Mouse (Mus musculus): ENCODE measurements around the gene Copz2. TPM values are rescaled to one million over a fixed set of nuclear protein-coding genes. Genes with fewer than 3 reads are reported as not detected.

The Copz2 gene
- polyA plus RNA-seq, 1 experiment = 0.20 TPM

DNA sequence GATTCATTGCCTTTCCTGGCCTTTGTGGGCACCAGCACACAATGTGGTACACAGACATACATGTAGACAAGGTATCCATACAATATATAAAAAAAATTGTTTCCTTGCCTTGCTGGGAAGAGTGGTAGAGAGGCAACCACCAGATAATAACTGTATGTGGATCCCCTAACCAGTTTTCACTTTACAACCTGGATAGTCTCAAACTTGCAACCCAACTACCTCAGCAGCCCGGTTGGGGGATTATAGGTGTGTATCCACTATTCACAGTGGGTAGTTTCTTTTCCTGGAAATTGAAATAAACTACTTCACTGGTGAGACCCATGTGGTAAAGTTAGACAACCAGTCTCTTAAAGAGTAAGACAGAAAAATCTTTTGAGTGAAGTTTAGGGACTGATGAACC, 33.2 kb upstream of the Copz2 start:
- no peaks in the 10 kb centered on the region for H3K27me3 ChIP-seq (ENCODE audit: control insufficient read depth)
- H3K9me3 ChIP-seq (ENCODE audit: control insufficient read depth, low read length) = no peaks in the 10 kb centered on the region
- peaks cover 92% of the 10 kb centered on the region for H3K36me3 ChIP-seq (ENCODE audit: control insufficient read depth)
- TF ChIP-seq TAL1 (IDR thresholded peaks at IDR 0.05; ENCODE audit: low read length) (no peak), GATA1 (IDR thresholded peaks at IDR 0.05; ENCODE audit: low read length) (no peak)
- H3K4me1 ChIP-seq (ENCODE audit: control insufficient read depth) = no peaks in the 10 kb centered on the region
- H3K4me3 ChIP-seq (replicated peaks) = no peak overlapping the region

DNA sequence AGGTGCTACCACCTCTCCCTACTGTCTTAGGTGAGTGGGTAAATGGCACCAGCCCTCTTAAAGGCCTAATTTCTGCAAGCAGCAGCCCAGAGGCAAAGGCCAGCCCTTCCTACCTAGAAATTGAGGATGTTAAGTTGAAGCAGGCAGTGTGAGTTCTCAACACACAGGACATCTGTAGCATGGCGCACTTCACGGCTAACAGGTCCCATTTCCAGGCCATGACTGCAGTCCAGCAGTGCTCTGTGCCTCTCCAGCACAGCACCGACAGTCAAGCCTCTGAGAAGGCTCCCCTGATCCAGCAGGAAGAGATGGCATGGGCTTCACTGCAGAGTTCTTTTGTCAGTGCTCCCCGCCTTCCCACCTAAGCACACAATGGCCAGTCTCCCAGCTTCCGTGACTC, 32.7 kb upstream of the Copz2 start:
- TF ChIP-seq GATA1 (IDR thresholded peaks at IDR 0.05; ENCODE audit: low read length) (no peak), TAL1 (IDR thresholded peaks at IDR 0.05; ENCODE audit: low read length) (no peak)
- Histone ChIP-seq H3K4me3 (replicated peaks) (no peak overlapping the region), H3K36me3 (ENCODE audit: control insufficient read depth) (peaks cover 92% of the 10 kb centered on the region), H3K9me3 (ENCODE audit: control insufficient read depth, low read length) (no peaks in the 10 kb centered on the region), H3K27me3 (ENCODE audit: control insufficient read depth) (no peaks in the 10 kb centered on the region), H3K4me1 (ENCODE audit: control insufficient read depth) (no peaks in the 10 kb centered on the region)

DNA sequence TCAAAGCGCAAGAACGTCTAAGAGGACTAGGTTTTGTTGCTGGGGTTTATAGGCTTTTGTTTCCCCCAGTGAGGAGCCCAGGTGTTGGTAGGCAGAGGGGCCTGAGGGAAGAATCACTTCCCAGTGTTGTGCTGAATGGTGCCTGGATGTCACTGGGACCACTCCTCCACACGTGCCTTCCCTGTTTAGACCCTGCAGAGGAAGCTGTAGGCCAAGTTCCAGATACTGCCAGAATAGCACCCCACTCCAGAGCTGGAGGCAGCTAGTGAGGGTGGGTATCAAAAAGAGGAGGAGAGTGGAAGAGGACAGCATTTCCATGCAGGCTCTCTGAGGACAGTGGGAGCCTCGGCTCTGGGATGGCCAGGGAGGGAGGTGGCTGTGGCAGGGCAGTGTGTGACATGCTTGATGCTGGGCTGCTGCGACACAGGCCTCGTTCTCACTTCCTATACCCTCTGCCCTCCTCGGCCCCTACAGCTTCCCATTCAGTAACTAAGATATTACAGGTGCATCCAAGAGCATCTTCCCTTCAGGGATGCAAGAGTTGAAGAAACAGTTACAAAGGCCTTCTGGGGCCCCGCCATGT, 31.5 kb upstream of the Copz2 start:
- H3K4me3 ChIP-seq (replicated peaks) = no peak overlapping the region
- peaks cover 95% of the 10 kb centered on the region for H3K36me3 ChIP-seq (ENCODE audit: control insufficient read depth)
- H3K4me1 ChIP-seq (ENCODE audit: control insufficient read depth) = peaks cover 8% of the 10 kb centered on the region
- H3K27me3 ChIP-seq (ENCODE audit: control insufficient read depth) = no peaks in the 10 kb centered on the region
- no peak for TF ChIP-seq GATA1 (IDR thresholded peaks at IDR 0.05; ENCODE audit: low read length)
- TF ChIP-seq TAL1 (IDR thresholded peaks at IDR 0.05; ENCODE audit: low read length) = no peak
- no peaks in the 10 kb centered on the region for H3K9me3 ChIP-seq (ENCODE audit: control insufficient read depth, low read length)

DNA sequence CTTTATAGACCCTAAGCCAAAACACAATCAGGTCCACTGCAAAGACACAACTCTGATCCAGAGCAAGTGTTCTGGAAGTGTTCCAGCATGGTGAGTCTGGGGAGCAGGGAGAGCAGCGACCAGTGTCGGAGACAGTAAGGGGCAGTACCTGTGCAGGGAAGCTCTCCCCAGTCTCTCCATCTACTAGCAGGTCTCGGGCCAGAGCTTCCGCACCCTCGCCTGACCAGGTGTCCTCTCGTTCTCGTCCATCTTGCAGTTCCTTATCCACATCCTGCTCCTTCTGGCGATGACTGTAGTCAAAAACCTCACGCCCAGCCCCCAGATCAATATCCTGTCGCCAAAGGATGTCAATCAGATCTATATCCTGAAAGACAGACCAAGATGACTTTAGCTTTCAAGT, 27.7 kb upstream of the Copz2 start:
- TF ChIP-seq GATA1 (IDR thresholded peaks at IDR 0.05; ENCODE audit: low read length) (no peak), TAL1 (IDR thresholded peaks at IDR 0.05; ENCODE audit: low read length) (no peak)
- no peaks in the 10 kb centered on the region for H3K27me3 ChIP-seq (ENCODE audit: control insufficient read depth)
- peaks cover 45% of the 10 kb centered on the region for H3K4me1 ChIP-seq (ENCODE audit: control insufficient read depth)
- no peaks in the 10 kb centered on the region for H3K9me3 ChIP-seq (ENCODE audit: control insufficient read depth, low read length)
- H3K4me3 ChIP-seq (replicated peaks) = no peak overlapping the region
- peaks cover 91% of the 10 kb centered on the region for H3K36me3 ChIP-seq (ENCODE audit: control insufficient read depth)

DNA sequence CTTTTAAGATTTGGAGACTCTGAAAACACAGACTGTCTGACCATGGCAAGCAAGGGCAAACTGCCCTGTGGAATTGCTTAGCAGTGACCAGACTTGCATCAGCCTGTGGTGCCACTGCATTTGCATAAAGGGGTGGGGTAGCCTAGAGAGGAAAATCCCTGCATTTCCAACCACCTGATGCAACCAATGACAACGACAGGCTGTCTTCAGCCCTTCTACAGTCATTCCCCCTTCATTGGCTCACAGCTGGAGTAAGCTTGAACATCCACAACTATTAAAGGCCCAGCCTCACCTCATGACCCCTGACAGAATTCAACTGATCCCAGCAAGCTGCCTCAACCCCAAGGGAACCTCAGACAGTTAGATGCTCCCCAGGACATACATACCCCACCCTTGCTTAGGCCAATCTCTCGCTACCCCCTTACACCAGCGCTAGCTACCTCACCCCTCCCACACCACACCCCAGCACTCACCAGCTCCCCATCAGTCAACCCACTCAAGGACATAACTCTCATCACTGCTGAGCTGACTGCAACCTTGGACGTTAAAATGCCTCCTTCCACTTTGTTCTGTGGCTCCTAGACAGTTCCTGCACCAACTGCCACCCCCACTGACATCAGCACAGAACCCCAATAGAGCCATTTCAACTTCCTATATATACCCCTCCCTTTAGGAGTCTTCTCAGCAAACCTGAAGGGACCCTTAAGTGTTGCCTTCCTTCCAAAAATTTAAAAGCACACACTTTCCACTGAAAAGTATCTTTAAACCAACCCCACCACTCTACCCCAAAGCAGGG, 26.8 kb upstream of the Copz2 start:
- Histone ChIP-seq H3K27me3 (ENCODE audit: control insufficient read depth) (no peaks in the 10 kb centered on the region), H3K4me1 (ENCODE audit: control insufficient read depth) (peaks cover 54% of the 10 kb centered on the region), H3K36me3 (ENCODE audit: control insufficient read depth) (peaks cover 91% of the 10 kb centered on the region), H3K9me3 (ENCODE audit: control insufficient read depth, low read length) (no peaks in the 10 kb centered on the region), H3K4me3 (replicated peaks) (peak overlapping the region; percentile 59)
- TF ChIP-seq TAL1 (IDR thresholded peaks at IDR 0.05; ENCODE audit: low read length) (no peak), GATA1 (IDR thresholded peaks at IDR 0.05; ENCODE audit: low read length) (no peak)

DNA sequence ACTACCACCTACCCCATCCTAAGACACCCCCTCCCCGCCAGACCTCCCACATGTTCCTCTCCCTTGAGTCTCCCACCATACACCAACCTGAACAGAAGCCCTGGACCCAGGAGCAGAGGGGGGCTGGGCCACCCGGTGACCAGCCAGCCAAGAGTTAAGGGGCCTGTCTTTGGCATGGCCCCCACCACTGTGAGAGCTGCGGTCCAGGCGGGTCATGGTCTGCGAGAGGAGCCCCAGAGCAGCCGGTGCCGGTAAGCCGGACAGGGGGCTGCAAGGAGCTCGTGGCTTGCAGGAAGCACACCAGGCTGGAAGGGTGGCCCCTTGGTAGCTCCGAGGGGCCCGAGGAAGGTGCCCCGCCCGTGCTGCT, 26.2 kb upstream of the Copz2 start:
- peaks cover 60% of the 10 kb centered on the region for H3K4me1 ChIP-seq (ENCODE audit: control insufficient read depth)
- TF ChIP-seq TAL1 (IDR thresholded peaks at IDR 0.05; ENCODE audit: low read length) (no peak), GATA1 (IDR thresholded peaks at IDR 0.05; ENCODE audit: low read length) (no peak)
- peaks cover 90% of the 10 kb centered on the region for H3K36me3 ChIP-seq (ENCODE audit: control insufficient read depth)
- H3K4me3 ChIP-seq (replicated peaks) = peak overlapping the region; percentile 59
- no peaks in the 10 kb centered on the region for H3K9me3 ChIP-seq (ENCODE audit: control insufficient read depth, low read length)
- no peaks in the 10 kb centered on the region for H3K27me3 ChIP-seq (ENCODE audit: control insufficient read depth)

DNA sequence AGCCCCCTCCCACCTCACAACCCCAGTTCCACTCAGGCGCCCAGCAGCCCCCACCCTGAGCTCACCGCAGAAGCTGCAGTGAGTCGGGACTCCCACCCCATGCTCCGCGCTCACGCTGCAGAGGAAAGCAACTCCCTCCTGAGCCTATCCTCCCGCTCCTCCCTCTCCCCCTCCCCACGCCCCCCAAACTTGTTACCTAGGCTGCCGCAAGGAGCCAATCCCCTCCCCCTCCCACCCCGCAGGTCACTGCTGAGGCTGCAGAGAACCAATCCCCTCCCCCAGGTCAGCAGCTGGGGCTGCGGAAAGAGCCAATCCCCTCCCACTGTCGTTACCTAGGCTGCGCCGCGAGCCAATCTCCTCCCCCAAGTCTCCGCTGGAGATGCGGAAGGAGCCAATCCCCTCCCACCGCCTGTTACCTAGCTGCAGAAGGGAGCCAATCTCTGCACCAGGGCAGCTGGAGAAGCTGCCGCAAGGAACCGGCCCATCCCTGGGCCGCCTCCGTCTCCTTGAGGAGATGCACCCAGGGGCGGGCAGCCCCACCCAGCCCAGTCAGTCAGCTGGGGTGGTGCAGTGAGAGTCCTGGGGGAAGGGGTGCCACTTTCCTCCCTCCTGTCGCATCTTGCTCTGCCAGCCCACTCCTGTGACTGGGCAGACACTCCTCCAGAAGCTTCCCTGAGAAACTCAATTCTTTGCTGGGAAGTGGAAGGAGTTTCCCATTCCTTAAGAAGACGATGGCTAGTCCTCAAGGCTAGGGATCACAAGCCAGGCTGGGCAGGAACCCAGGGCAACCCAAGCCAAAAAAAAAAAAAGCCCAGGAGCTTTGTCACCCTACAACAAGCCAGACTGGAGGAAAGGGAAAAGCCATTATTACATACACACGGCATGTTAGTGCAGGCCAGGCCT, 25.5 kb upstream of the Copz2 start:
- H3K36me3 ChIP-seq (ENCODE audit: control insufficient read depth) = peaks cover 83% of the 10 kb centered on the region
- TF ChIP-seq TAL1 (IDR thresholded peaks at IDR 0.05; ENCODE audit: low read length) = no peak
- TF ChIP-seq GATA1 (IDR thresholded peaks at IDR 0.05; ENCODE audit: low read length) = no peak
- H3K27me3 ChIP-seq (ENCODE audit: control insufficient read depth) = no peaks in the 10 kb centered on the region
- peak overlapping the region; percentile 59 for H3K4me3 ChIP-seq (replicated peaks)
- H3K4me1 ChIP-seq (ENCODE audit: control insufficient read depth) = peaks cover 66% of the 10 kb centered on the region
- no peaks in the 10 kb centered on the region for H3K9me3 ChIP-seq (ENCODE audit: control insufficient read depth, low read length)

DNA sequence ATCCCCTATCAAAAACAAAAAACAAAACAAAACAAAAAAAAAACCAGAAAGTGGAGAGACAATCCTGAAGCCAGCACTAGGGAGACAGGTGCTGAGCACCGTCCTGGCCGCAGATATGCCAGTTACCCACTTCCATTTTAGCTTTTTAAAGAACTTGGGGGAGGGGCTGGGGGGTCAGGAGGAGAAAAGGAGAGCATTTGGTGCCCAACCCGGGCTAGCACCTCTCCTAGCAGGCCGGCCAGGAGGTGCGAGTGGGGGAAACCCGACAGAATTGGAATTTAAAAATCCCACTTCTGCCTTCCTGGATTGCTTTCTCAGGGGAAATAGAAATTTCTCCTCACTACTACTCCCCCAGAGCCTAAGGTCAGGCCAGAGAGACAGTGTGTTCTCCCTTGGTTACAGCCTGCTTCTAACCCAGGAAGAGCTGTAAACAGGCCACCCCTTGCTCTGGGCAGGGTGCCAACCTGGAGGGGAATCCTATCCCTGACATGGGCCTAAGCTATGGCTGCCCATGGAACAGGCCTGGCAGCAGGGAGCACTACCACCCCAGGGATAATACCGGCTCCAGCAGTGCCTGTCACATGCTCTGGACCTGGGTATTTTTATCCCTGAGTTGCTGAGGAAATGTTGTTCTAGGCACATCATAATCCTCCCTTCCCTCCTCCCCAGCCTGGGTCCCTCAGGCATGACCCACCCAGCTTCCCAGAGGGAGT, 24.7 kb upstream of the Copz2 start:
- peaks cover 67% of the 10 kb centered on the region for H3K4me1 ChIP-seq (ENCODE audit: control insufficient read depth)
- H3K4me3 ChIP-seq (replicated peaks) = no peak overlapping the region
- peaks cover 75% of the 10 kb centered on the region for H3K36me3 ChIP-seq (ENCODE audit: control insufficient read depth)
- TF ChIP-seq GATA1 (IDR thresholded peaks at IDR 0.05; ENCODE audit: low read length) = no peak
- TF ChIP-seq TAL1 (IDR thresholded peaks at IDR 0.05; ENCODE audit: low read length) = no peak
- H3K9me3 ChIP-seq (ENCODE audit: control insufficient read depth, low read length) = no peaks in the 10 kb centered on the region
- H3K27me3 ChIP-seq (ENCODE audit: control insufficient read depth) = no peaks in the 10 kb centered on the region
